Mouse (Mus musculus) erythroblast, embryonic 14.5 days (primary cell): ENCODE measurements around the gene Vmn1r123. TPM values are rescaled to one million over a fixed set of nuclear protein-coding genes. Genes with fewer than 3 reads are reported as not detected.
"Not testable (repeated sequence)": the region's sequence is repeated elsewhere in the genome, so short reads cannot be mapped to it uniquely, and the experiment has no call there.

Experiments
- H3K27me3 ChIP-seq: 2 replicates; pipeline ENCODE4 v1.6.1; 2012; ENCODE audit warnings: inconsistent platforms; ENCODE audit not compliant: control insufficient read depth
- H3K36me3 ChIP-seq: 2 replicates; pipeline ENCODE4 v1.6.1; 2012; ENCODE audit warnings: mild to moderate bottlenecking, inconsistent platforms; ENCODE audit not compliant: control insufficient read depth
- H3K4me1 ChIP-seq: 2 replicates; pipeline ENCODE4 v1.6.1; 2012; ENCODE audit warnings: inconsistent platforms; ENCODE audit not compliant: control insufficient read depth
- H3K4me3 ChIP-seq: replicated peaks from 2 replicates; pipeline ENCODE3; 2012; ENCODE audit warnings: moderate library complexity, mild to moderate bottlenecking, inconsistent platforms
- H3K9me3 ChIP-seq: 2 replicates; pipeline ENCODE4 v1.6.1; 2012; ENCODE audit warnings: low read length, inconsistent platforms, mixed read lengths; ENCODE audit not compliant: control insufficient read depth
- polyA plus RNA-seq: library from polyadenylated mRNA; stranded (reverse); fragments of >175 nt; gene quantifications from 2 replicates; pipeline ENCODE4 v1.2.3, GENCODE M21; 2012

Gene Vmn1r123
- not detected in 2 replicates for polyA plus RNA-seq

- not testable (repeated sequence) for H3K9me3 ChIP-seq, H3K36me3 ChIP-seq, H3K27me3 ChIP-seq, H3K4me3 ChIP-seq, H3K4me1 ChIP-seq
Observed at GRCm38 (mm10) chr7:21161885-21162284, at the start of gene Vmn1r123. TSS of gene Vmn1r123 (plus strand) at chr7:21162185.

GRCm38 (mm10) chr7:21134028-21134427, 28.0 kb upstream of the Vmn1r123 start, which contains the start of gene Vmn1r122:
TSS of gene Vmn1r122 (minus strand) at chr7:21134128.
- H3K4me1 ChIP-seq, H3K36me3 ChIP-seq, H3K27me3 ChIP-seq, H3K9me3 ChIP-seq, H3K4me3 ChIP-seq: not testable (repeated sequence)

GRCm38 (mm10) chr7:21190323-21190722, 28.3 kb downstream of the Vmn1r123 start, which contains the start of gene Gm5157:
TSS of gene Gm5157 (minus strand) at chr7:21190423.
- H3K4me1 ChIP-seq, H3K9me3 ChIP-seq, H3K4me3 ChIP-seq, H3K27me3 ChIP-seq, H3K36me3 ChIP-seq: not testable (repeated sequence)

Other genes with a start within 250 kb of the Vmn1r123 start
- not detected in 2 replicates for gene Vmn1r118, start 249.8 kb upstream of the Vmn1r123 start, polyA plus RNA-seq
- gene Vmn1r119, start 149.7 kb upstream of the Vmn1r123 start, polyA plus RNA-seq, result not detected in 2 replicates
- not detected in 2 replicates for gene Vmn1r120, start 108.4 kb upstream of the Vmn1r123 start, polyA plus RNA-seq
- gene Vmn1r121, start 63.7 kb upstream of the Vmn1r123 start, polyA plus RNA-seq, result not detected in 2 replicates
- gene Vmn1r122, start 28.1 kb upstream of the Vmn1r123 start, polyA plus RNA-seq, result not detected in 2 replicates
- 0.05 TPM in 1 of 2 replicates, not detected in the other for gene Gm5157, start 28.2 kb downstream of the Vmn1r123 start, polyA plus RNA-seq
- gene Vmn1r124, start 98.4 kb downstream of the Vmn1r123 start, polyA plus RNA-seq, result not detected in 2 replicates
- gene Vmn1r125, start 110.0 kb downstream of the Vmn1r123 start, polyA plus RNA-seq, result not detected in 2 replicates
- gene Vmn1r126, start 139.3 kb downstream of the Vmn1r123 start, polyA plus RNA-seq, result not detected in 2 replicates
- not detected in 2 replicates for gene Vmn1r127, start 157.7 kb downstream of the Vmn1r123 start, polyA plus RNA-seq
- not detected in 2 replicates for gene Vmn1r128, start 187.2 kb downstream of the Vmn1r123 start, polyA plus RNA-seq
- gene Vmn1r129, start 199.1 kb downstream of the Vmn1r123 start, polyA plus RNA-seq, result not detected in 2 replicates